Comparison of ENCODE assay signal across 27 mouse cellular contexts in genomic region chr11:84574834-84575233, GRCm38 (mm10). TPM values are rescaled to one million over a fixed set of nuclear protein-coding genes. Genes with fewer than 3 reads are reported as not detected.
DNase-seq lines count a peak whose midpoint lies in the region; ATAC-seq lines count a peak whose summit lies in the region.
"Had no signal": no experiment of that assay in that cellular context is flagged by ENCODE, and none has a peak within 500 bp of the region (broad histone marks: within the 10 kb centered on the region; RNA-seq: fewer than 3 reads in every experiment).

No protein-coding gene starts in this region.

- H3K4me2 ChIP-seq in hindbrain, embryonic 14.5 days (replicated peaks): no peak overlapping the region
- no peak overlapping the region for H3K4me2 ChIP-seq in midbrain, embryonic 11.5 days
- H3K4me2 ChIP-seq in midbrain, embryonic 16.5 days (ENCODE audit: low read length): no peak overlapping the region
- H3K4me2 ChIP-seq in midbrain, embryonic 12.5 days (replicated peaks): no peak overlapping the region
- H3K4me2 ChIP-seq in neural tube, embryonic 12.5 days (replicated peaks): no peak overlapping the region
- H3K4me2 ChIP-seq: embryonic facial prominence, embryonic 13.5 days; limb, embryonic 12.5 days; liver, embryonic 11.5 days had no signal

- peaks cover 100% of the 10 kb centered on the region for H3K27me3 ChIP-seq in hindbrain, embryonic 10.5 days (ENCODE audit: insufficient read depth, poor library complexity, severe bottlenecking)
- 0 out of 2 replicates have a peak, but pooled peaks cover 3% of the 10 kb centered on the region for H3K27me3 ChIP-seq in hindbrain, embryonic 14.5 days (ENCODE audit: control insufficient read depth, insufficient read depth, low read length)
- peaks cover 3% of the 10 kb centered on the region; the same call in 1 of the 2 replicates for H3K27me3 ChIP-seq in midbrain, embryonic 11.5 days (ENCODE audit: control insufficient read depth, insufficient read depth, low read length)
- H3K27me3 ChIP-seq in midbrain, embryonic 16.5 days (ENCODE audit: control insufficient read depth, insufficient read depth, low read depth, low read length): no peaks in the 10 kb centered on the region
- peaks cover 12% of the 10 kb centered on the region for H3K27me3 ChIP-seq in midbrain, embryonic 12.5 days
- H3K27me3 ChIP-seq in neural tube, embryonic 12.5 days (replicated peaks): no peaks in the 10 kb centered on the region

- peak; percentile 65 for DNase-seq in hindbrain, embryonic 10.5 days (ENCODE audit: low spot score)
- no peak for DNase-seq in hindbrain, embryonic 14.5 days (ENCODE audit: low spot score)
- DNase-seq in midbrain, embryonic 11.5 days (ENCODE audit: low spot score, missing footprints): no peak
- DNase-seq in frontal cortex, postnatal 14 days (ENCODE audit: low spot score in 2 of 2): no peak
- DNase-seq: adrenal gland, adult 2 months; cerebellum, adult 2 months; cerebellum, postnatal 36 days; gastrocnemius, postnatal 36 days; heart, adult 2 months; kidney, adult 11 months; kidney, postnatal 10 days; liver, postnatal 0 days; right cerebral cortex, postnatal 14 days had no signal

- no peak for ATAC-seq in hindbrain, embryonic 14.5 days (ENCODE audit: low FRiP score)
- ATAC-seq in midbrain, embryonic 11.5 days (ENCODE audit: low FRiP score): peak; percentile 67
- ATAC-seq in midbrain, embryonic 16.5 days: no peak
- ATAC-seq in midbrain, embryonic 12.5 days (ENCODE audit: low FRiP score, low read depth): peak; percentile 42; the same call in 1 of the 2 replicates
- ATAC-seq in neural tube, embryonic 12.5 days (ENCODE audit: low FRiP score, low read depth): peak; percentile 35; the same call in 1 of the 2 replicates
- ATAC-seq: forebrain, embryonic 16.5 days; liver, postnatal 0 days; lung, postnatal 0 days had no signal

- peaks cover 64% of the 10 kb centered on the region for H3K4me1 ChIP-seq in hindbrain, embryonic 10.5 days (replicated peaks)
- H3K4me1 ChIP-seq in hindbrain, embryonic 14.5 days (replicated peaks; ENCODE audit: control insufficient read depth, insufficient read depth, low read length): peaks cover 38% of the 10 kb centered on the region
- H3K4me1 ChIP-seq in midbrain, embryonic 11.5 days (ENCODE audit: control insufficient read depth, insufficient read depth, low read length): peaks cover 35% of the 10 kb centered on the region
- peaks cover 24% of the 10 kb centered on the region for H3K4me1 ChIP-seq in midbrain, embryonic 16.5 days (ENCODE audit: control insufficient read depth, insufficient read depth, low read length)
- peaks cover 49% of the 10 kb centered on the region for H3K4me1 ChIP-seq in midbrain, embryonic 12.5 days
- peaks cover 40% of the 10 kb centered on the region for H3K4me1 ChIP-seq in neural tube, embryonic 12.5 days

- H3K9me3 ChIP-seq in hindbrain, embryonic 10.5 days: no peaks in the 10 kb centered on the region
- H3K9me3 ChIP-seq in hindbrain, embryonic 14.5 days (ENCODE audit: control insufficient read depth, low read length): no peaks in the 10 kb centered on the region
- no peaks in the 10 kb centered on the region for H3K9me3 ChIP-seq in midbrain, embryonic 11.5 days (ENCODE audit: control insufficient read depth, low read length)
- no peaks in the 10 kb centered on the region for H3K9me3 ChIP-seq in midbrain, embryonic 16.5 days (replicated peaks; ENCODE audit: control insufficient read depth, low read length, poor library complexity, severe bottlenecking)
- no peaks in the 10 kb centered on the region for H3K9me3 ChIP-seq in midbrain, embryonic 12.5 days
- no peaks in the 10 kb centered on the region for H3K9me3 ChIP-seq in neural tube, embryonic 12.5 days
- H3K9me3 ChIP-seq: embryonic facial prominence, embryonic 13.5 days; limb, embryonic 12.5 days had no signal

- H3K4me3 ChIP-seq in hindbrain, embryonic 10.5 days: no peak overlapping the region
- H3K4me3 ChIP-seq in hindbrain, embryonic 14.5 days (replicated peaks; ENCODE audit: low read length): no peak overlapping the region
- H3K4me3 ChIP-seq in midbrain, embryonic 11.5 days (ENCODE audit: low read depth, low read length): no peak overlapping the region
- H3K4me3 ChIP-seq in midbrain, embryonic 16.5 days (ENCODE audit: low read depth, low read length): no peak overlapping the region
- no peak overlapping the region for H3K4me3 ChIP-seq in midbrain, embryonic 12.5 days
- no peak overlapping the region for H3K4me3 ChIP-seq in neural tube, embryonic 12.5 days
- H3K4me3 ChIP-seq: embryonic facial prominence, embryonic 13.5 days; erythroblast, embryonic 14.5 days; heart, adult 2 months; limb, embryonic 12.5 days had no signal

- H3K27ac ChIP-seq in hindbrain, embryonic 10.5 days: peak overlapping the region; percentile 59
- H3K27ac ChIP-seq in hindbrain, embryonic 14.5 days: no peak overlapping the region
- H3K27ac ChIP-seq in midbrain, embryonic 11.5 days (ENCODE audit: low read depth, low read length): peak overlapping the region; percentile 25; the same call in 1 of the 2 replicates
- no peak overlapping the region for H3K27ac ChIP-seq in midbrain, embryonic 16.5 days (ENCODE audit: low read length)
- peak overlapping the region; percentile 44; the same call in 1 of the 2 replicates for H3K27ac ChIP-seq in midbrain, embryonic 12.5 days (replicated peaks)
- H3K27ac ChIP-seq in neural tube, embryonic 12.5 days: no peak overlapping the region
- H3K27ac ChIP-seq: embryonic facial prominence, embryonic 13.5 days; heart, adult 2 months; limb, embryonic 12.5 days; macrophage had no signal

- 18% methylated on average over 8 of the region's 8 CpGs for WGBS in hindbrain, embryonic 10.5 days
- 15% methylated on average over 7 of the region's 8 CpGs for WGBS in hindbrain, embryonic 14.5 days
- WGBS in midbrain, embryonic 11.5 days: 26% methylated on average over 8 of the region's 8 CpGs
- 21% methylated on average over 8 of the region's 8 CpGs for WGBS in midbrain, embryonic 16.5 days
- 22% methylated on average over 8 of the region's 8 CpGs for WGBS in midbrain, embryonic 12.5 days
- 9% methylated on average over 8 of the region's 8 CpGs for WGBS in neural tube, embryonic 12.5 days

- H3K9ac ChIP-seq in hindbrain, embryonic 14.5 days: no peak overlapping the region
- no peak overlapping the region for H3K9ac ChIP-seq in midbrain, embryonic 11.5 days (ENCODE audit: low read length)
- H3K9ac ChIP-seq in midbrain, embryonic 16.5 days (ENCODE audit: low read depth, low read length): no peak overlapping the region
- no peak overlapping the region for H3K9ac ChIP-seq in midbrain, embryonic 12.5 days (replicated peaks)
- no peak overlapping the region for H3K9ac ChIP-seq in neural tube, embryonic 12.5 days
- H3K9ac ChIP-seq: embryonic facial prominence, embryonic 13.5 days; limb, embryonic 12.5 days; liver, postnatal 0 days had no signal

- H3K36me3 ChIP-seq in hindbrain, embryonic 10.5 days: no peaks in the 10 kb centered on the region
- H3K36me3 ChIP-seq in hindbrain, embryonic 14.5 days (replicated peaks; ENCODE audit: control insufficient read depth, insufficient read depth): no peaks in the 10 kb centered on the region
- no peaks in the 10 kb centered on the region for H3K36me3 ChIP-seq in midbrain, embryonic 11.5 days (ENCODE audit: control insufficient read depth, insufficient read depth, low read length)
- H3K36me3 ChIP-seq in midbrain, embryonic 16.5 days (ENCODE audit: control insufficient read depth, insufficient read depth, low read length): no peaks in the 10 kb centered on the region
- no peaks in the 10 kb centered on the region for H3K36me3 ChIP-seq in midbrain, embryonic 12.5 days
- H3K36me3 ChIP-seq in neural tube, embryonic 12.5 days: no peaks in the 10 kb centered on the region
- H3K36me3 ChIP-seq: embryonic facial prominence, embryonic 13.5 days; limb, embryonic 12.5 days had no signal

RNA-seq across cellular contexts. Expression of gene Lhx1, which starts 49.5 kb away (rescaled TPM):
- polyA plus RNA-seq in hindbrain, embryonic 10.5 days (2016; fragmentation: Nextera tagmentation; extraction: Ambion mirVana): 9.8 and 30.5 TPM in 2 replicates
- 43.2 and 46.4 TPM in 2 replicates for polyA plus RNA-seq in hindbrain, embryonic 14.5 days (2014; fragmentation: Nextera tagmentation; extraction: Ambion mirVana)
- polyA plus RNA-seq in midbrain, embryonic 11.5 days (2014; fragmentation: Nextera tagmentation; extraction: Ambion mirVana): 32.8 and 37.6 TPM in 2 replicates
- 25.3 and 30.0 TPM in 2 replicates for polyA plus RNA-seq in midbrain, embryonic 16.5 days (2015; fragmentation: Nextera tagmentation; extraction: Ambion mirVana)
- 50.5 and 55.0 TPM in 2 replicates for polyA plus RNA-seq in midbrain, embryonic 12.5 days (2016; fragmentation: Nextera tagmentation; extraction: Ambion mirVana)
- polyA plus RNA-seq in neural tube, embryonic 12.5 days (2016; fragmentation: Nextera tagmentation; extraction: Ambion mirVana): 68.4 and 70.3 TPM in 2 replicates
- polyA plus RNA-seq: adrenal gland, adult 2 months; C2C12; erythroblast, embryonic 14.5 days; heart, adult 2 months; heart, embryonic 14.5 days; limb, embryonic 12.5 days; macrophage; thymus, postnatal 0 days; urinary bladder, adult 2 months had no signal

Comparison
In these comparisons a context has a peak if more than half of its experiments do, and no peak if none do; other contexts are left out.
1. H3K27ac ChIP-seq: peak in hindbrain, embryonic 10.5 days (single experiment), midbrain, embryonic 11.5 days (single experiment) and midbrain, embryonic 12.5 days (single experiment); none in hindbrain, embryonic 14.5 days (single experiment), midbrain, embryonic 16.5 days (single experiment) and neural tube, embryonic 12.5 days (single experiment).
2. ATAC-seq: peak in midbrain, embryonic 11.5 days (single experiment), midbrain, embryonic 12.5 days (single experiment) and neural tube, embryonic 12.5 days (single experiment); none in hindbrain, embryonic 14.5 days (single experiment) and midbrain, embryonic 16.5 days (single experiment).